Mouse (Mus musculus): ENCODE measurements around the gene Rnpep. TPM values are rescaled to one million over a fixed set of nuclear protein-coding genes. Genes with fewer than 3 reads are reported as not detected.

The Rnpep gene
- polyA plus RNA-seq, 1 experiment from 2014 or later, result 87.9 TPM

DNA sequence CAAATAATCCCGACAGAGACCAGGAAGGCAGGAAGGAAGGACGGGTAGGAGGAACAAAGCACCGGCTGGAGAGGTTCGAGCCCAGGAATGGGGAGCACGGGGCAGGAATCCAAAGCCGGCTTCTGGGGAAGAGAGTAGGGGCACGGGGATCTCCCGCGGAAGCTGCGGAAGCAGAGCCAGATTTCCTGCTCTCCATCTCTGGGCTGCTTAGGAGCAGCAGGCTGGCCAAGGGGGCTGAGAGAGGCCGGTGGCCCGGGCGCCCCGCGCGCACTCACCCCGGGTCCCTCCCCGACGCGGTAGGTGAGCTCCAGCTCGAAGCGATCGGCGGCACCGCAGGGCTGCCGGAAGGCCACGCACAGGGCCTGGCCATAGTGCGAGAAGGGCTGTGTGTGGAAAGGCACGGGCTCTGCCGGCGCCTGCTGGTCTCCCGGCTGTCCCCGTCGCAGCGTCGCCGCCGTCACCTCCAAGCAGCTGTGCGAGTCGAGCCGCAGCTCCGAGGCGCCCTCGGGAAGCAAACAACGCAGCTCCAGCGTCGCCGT is 528 bp downstream of the Rnpep start:
- under 1% methylated on average over 46 of the region's 48 CpGs for WGBS
- no peaks in the 10 kb centered on the region for H3K9me3 ChIP-seq
- peak overlapping the region; percentile 73 for H3K4me3 ChIP-seq
- H3K9ac ChIP-seq, result peak overlapping the region; percentile 89
- peak overlapping the region; percentile 68 for H3K4me2 ChIP-seq
- H3K4me1 ChIP-seq, result peaks cover 19% of the 10 kb centered on the region; the same call in 1 of the 2 replicates
- no peaks in the 10 kb centered on the region for H3K27me3 ChIP-seq
- peak; percentile 62 for ATAC-seq (ENCODE audit: insufficient number of reproducible peaks, insufficient read depth, low FRiP score, low TSS enrichment, low read depth)
- H3K36me3 ChIP-seq, result peaks cover 16% of the 10 kb centered on the region
- peak overlapping the region; percentile 89 for H3K27ac ChIP-seq

DNA sequence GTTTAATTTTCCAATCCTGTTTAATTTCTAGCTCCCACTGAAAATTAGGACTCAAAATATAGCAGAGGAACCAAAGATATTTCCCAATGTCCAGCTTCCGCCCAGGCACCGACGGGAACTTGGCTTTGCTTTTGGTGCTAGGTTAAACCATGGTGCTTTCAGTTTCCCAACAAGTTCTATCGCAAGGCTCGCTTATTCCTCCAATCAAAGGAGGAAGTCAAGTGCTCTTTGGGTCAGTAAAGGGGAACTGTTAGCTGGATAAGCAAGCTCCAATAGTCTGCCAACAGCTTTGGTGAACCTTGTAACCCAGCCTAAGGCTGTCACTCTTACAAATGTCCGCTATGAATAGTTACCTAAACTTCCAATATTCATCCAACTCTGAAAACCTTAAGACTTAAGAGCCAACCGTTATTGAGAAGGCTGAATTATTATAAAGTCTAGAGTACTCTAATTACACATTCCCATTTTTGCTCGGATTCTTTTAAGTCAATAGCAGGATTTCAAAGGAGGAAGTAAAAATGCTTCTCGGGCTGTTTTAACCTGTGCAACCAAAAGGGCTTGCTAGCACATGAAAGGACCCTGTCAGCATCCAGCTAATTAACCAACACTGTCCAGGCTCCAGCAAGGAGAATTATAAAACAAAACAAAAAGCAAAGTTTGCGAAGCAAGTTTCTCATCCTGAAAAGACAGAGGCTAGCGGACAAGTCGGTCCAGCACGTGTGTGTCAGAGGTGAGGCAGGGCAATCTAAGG is 1.2 kb downstream of the Rnpep start:
- Histone ChIP-seq H3K4me2 (peak overlapping the region; percentile 68), H3K36me3 (peaks cover 22% of the 10 kb centered on the region), H3K4me3 (peak overlapping the region; percentile 73), H3K4me1 (peaks cover 19% of the 10 kb centered on the region; the same call in 1 of the 2 replicates), H3K27me3 (no peaks in the 10 kb centered on the region), H3K27ac (peak overlapping the region; percentile 89), H3K9ac (peak overlapping the region; percentile 89), H3K9me3 (no peaks in the 10 kb centered on the region)
- WGBS, result 33% methylated on average over 13 of the region's 13 CpGs
- ATAC-seq (ENCODE audit: insufficient number of reproducible peaks, insufficient read depth, low FRiP score, low TSS enrichment, low read depth), result no peak

DNA sequence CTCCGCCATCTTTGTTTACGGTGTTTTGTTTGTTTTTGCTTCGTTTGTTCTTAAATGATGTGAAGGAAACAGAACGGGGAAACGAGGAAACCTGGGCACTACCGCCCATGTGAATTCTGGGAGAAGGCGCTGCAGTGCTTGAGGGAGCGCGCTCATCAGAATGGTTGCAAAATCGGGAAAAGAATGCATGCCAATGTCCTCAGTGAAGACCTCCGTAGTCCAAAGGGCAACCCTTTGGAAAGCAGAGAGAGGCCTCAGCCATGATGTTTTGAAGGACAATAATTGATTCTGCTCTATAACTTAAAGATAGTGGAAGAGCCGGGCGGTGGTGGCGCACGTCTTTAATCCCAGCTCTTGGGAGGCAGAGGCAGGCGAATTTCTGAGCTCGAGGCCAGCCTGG is 2.0 kb downstream of the Rnpep start:
- H3K9ac ChIP-seq, result no peak overlapping the region
- H3K9me3 ChIP-seq, result no peaks in the 10 kb centered on the region
- H3K4me2 ChIP-seq, result peak overlapping the region; percentile 68; the same call in 1 of the 2 replicates
- WGBS, result 94% methylated on average over 17 of the region's 17 CpGs
- H3K36me3 ChIP-seq, result peaks cover 31% of the 10 kb centered on the region
- H3K4me1 ChIP-seq, result peaks cover 19% of the 10 kb centered on the region; the same call in 1 of the 2 replicates
- no peaks in the 10 kb centered on the region for H3K27me3 ChIP-seq
- H3K27ac ChIP-seq, result no peak overlapping the region
- ATAC-seq (ENCODE audit: insufficient number of reproducible peaks, insufficient read depth, low FRiP score, low TSS enrichment, low read depth), result no peak
- no peak overlapping the region for H3K4me3 ChIP-seq

DNA sequence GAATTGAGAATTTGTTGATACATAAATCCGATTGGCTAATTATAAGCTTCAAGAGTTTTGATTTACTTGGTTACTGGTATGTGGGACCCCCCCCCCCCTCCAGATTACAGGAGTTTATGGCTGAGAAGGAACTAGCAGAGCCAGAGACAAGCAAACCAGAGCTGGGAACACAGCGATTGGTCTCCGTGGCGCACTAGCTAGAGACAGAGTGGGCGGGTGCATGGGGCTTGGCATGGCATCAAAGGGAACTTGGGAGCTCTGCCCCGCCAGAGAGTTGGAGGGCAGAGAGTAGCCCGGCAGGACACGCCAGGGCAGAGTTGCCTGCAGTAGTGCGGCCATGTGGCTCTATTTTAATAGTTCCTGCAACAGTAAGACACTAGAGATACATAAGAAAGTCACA is 3.2 kb downstream of the Rnpep start:
- no peak overlapping the region for H3K27ac ChIP-seq
- peaks cover 19% of the 10 kb centered on the region; the same call in 1 of the 2 replicates for H3K4me1 ChIP-seq
- no peak overlapping the region for H3K4me2 ChIP-seq
- H3K27me3 ChIP-seq, result no peaks in the 10 kb centered on the region
- no peak for ATAC-seq (ENCODE audit: insufficient number of reproducible peaks, insufficient read depth, low FRiP score, low TSS enrichment, low read depth)
- peaks cover 41% of the 10 kb centered on the region for H3K36me3 ChIP-seq
- H3K9ac ChIP-seq, result no peak overlapping the region
- no peak overlapping the region for H3K4me3 ChIP-seq
- no peaks in the 10 kb centered on the region for H3K9me3 ChIP-seq
- WGBS, result 77% methylated on average over 9 of the region's 9 CpGs

DNA sequence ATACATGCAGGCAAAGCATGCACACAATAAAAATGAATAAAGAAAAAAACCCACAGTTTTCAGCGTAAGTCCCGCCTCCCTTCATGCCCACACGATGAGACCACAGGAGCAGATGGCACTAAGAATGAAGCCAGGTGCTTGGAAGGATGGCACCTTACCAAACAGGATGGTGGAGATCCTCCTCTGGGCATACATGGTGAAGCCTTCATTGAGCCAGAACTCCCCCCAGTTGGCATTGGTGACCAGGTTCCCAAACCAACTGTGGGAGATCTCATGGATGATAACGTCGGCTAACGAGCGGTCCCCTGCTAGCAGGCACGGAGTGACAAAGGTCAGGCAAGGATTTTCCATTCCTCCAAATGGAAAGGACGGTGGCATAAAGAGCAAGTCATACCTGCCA is 12.5 kb downstream of the Rnpep start:
- Histone ChIP-seq H3K27me3 (no peaks in the 10 kb centered on the region), H3K9me3 (no peaks in the 10 kb centered on the region), H3K36me3 (peaks cover 78% of the 10 kb centered on the region), H3K4me3 (no peak overlapping the region), H3K4me1 (no peaks in the 10 kb centered on the region), H3K27ac (no peak overlapping the region), H3K4me2 (no peak overlapping the region), H3K9ac (no peak overlapping the region)
- 88% methylated on average over 9 of the region's 9 CpGs for WGBS
- ATAC-seq (ENCODE audit: insufficient number of reproducible peaks, insufficient read depth, low FRiP score, low TSS enrichment, low read depth), result no peak

DNA sequence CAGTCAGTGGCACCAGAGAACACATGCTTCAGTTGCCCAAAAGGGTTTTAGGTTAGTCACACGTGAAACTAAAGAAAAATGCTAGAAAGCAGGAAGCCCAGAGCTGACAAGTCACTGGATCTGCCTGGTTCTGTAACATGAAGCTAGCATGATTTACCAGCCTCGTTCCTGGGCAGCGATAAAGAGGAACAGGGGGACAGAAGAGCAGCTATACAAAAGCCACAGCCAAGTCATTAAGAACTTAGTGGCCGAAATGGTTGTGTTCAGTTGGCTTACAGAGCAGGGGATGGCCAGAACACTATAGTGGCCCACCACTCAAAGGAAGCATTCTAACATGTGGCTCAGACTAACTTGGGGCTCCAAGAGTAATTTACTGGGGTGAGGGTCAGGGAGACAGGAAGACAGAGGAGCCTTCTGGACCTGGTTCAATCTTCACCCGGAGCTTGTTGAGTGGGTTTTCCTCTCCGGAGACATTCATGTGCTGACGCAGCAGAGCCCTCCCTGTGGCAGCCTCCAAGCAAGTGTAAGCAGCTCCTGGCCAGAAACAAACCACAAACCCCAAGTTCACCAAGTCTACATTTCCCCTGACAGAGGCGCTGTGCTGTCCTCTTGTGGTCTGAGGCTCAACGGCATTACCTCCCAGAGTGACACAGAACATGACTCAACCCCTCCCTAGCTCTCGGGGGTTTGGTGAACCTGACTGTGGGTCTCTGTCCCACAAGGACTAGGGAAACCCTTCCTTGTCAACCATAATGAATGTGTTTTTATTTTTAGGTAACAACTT is 16.0 kb downstream of the Rnpep start:
- Histone ChIP-seq H3K36me3 (peaks cover 88% of the 10 kb centered on the region), H3K4me3 (no peak overlapping the region), H3K4me2 (no peak overlapping the region), H3K9me3 (no peaks in the 10 kb centered on the region), H3K27ac (no peak overlapping the region), H3K27me3 (no peaks in the 10 kb centered on the region), H3K4me1 (no peaks in the 10 kb centered on the region), H3K9ac (no peak overlapping the region)
- ATAC-seq (ENCODE audit: insufficient number of reproducible peaks, insufficient read depth, low FRiP score, low TSS enrichment, low read depth), result no peak
- WGBS, result 84% methylated on average over 10 of the region's 10 CpGs

DNA sequence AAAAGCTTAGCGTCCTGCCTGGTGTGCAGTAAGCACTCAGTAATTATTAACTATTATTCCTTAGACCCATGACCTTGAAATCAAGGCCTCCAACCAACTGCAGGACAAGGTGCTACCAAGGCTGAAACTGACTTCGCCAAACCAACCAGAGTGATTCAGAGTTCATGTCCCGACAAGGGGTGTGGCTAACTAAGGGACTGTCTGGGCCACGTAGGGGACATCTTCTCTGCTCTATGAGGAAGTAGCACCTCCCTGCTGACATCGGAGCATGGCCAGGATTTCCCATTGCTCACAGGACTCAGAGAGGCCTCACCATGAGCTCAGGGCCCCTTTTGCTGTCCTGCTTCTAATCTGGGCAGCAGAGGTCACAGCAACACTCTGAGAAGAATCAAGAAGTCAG is 18.1 kb downstream of the Rnpep start:
- 88% methylated on average over 5 of the region's 5 CpGs for WGBS
- Histone ChIP-seq H3K36me3 (peaks cover 85% of the 10 kb centered on the region), H3K27me3 (no peaks in the 10 kb centered on the region), H3K4me2 (no peak overlapping the region), H3K9ac (no peak overlapping the region), H3K4me1 (no peaks in the 10 kb centered on the region), H3K27ac (no peak overlapping the region), H3K9me3 (no peaks in the 10 kb centered on the region), H3K4me3 (no peak overlapping the region)
- no peak for ATAC-seq (ENCODE audit: insufficient number of reproducible peaks, insufficient read depth, low FRiP score, low TSS enrichment, low read depth)

DNA sequence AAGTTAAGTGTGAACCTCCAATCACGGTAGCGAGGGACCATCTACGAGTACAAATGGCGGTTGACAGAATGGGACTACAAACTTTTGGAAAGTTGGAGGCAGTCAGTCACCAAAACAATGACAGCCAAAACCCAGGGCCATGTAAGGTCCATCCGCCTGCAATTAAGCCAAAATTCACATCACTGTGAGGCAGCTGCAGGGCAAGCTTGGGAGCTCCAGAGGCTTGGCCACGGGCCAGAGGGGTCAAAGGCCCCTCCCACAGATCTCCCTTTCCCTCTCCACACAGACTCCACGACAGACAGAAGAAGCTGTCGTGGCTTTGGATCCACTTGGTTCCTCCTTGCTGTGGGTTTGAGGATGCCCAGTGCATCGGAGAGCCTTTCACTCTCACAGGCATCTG is 20.6 kb downstream of the Rnpep start:
- ATAC-seq (ENCODE audit: insufficient number of reproducible peaks, insufficient read depth, low FRiP score, low TSS enrichment, low read depth), result no peak
- Histone ChIP-seq H3K9me3 (no peaks in the 10 kb centered on the region), H3K9ac (no peak overlapping the region), H3K36me3 (peaks cover 70% of the 10 kb centered on the region), H3K4me2 (no peak overlapping the region), H3K27ac (0 out of 2 replicates have a peak overlapping the region, but pooled peaks have one; percentile 7), H3K4me3 (no peak overlapping the region), H3K4me1 (peaks cover 11% of the 10 kb centered on the region), H3K27me3 (no peaks in the 10 kb centered on the region)
- WGBS, result 87% methylated on average over 9 of the region's 9 CpGs

DNA sequence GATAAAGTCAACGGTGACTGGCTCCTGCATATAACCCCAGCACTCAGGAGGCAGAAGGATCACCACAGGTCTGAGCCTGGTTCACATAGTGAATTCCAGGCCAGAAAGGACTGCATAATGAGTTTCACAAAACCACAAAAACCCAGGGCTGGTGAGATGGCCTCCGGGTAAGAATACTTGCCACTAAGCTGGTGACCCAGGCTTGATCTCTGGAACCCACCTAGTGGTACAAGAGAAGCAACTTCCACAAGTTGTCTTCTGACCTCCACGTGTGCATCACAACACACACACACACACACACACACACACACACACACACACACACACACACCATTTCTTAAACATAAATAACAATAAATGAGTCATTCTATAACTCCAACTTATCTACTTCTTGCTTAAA is 21.6 kb downstream of the Rnpep start:
- no peak overlapping the region for H3K4me3 ChIP-seq

DNA sequence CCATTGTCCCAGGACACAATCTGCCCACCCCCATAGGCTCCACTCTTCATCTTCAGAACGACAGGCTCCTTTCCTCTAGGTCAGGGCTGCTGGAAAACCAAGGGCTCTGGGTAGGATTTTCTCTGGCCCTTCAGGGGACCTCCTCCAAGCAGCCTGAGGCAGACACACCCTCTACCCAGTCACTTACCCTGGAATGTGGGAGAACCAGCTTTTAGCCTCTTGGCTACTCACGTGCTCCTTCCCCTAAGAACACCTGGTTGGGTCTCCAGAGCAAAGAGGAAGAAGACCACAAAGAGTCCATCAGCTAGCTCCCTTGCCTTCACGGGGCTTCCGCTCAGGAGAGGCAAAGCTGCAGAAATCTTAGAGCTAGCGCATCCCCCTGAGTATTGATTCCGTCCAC is 23.0 kb downstream of the Rnpep start:
- no peak overlapping the region for H3K9ac ChIP-seq
- H3K27me3 ChIP-seq, result no peaks in the 10 kb centered on the region
- no peak for ATAC-seq (ENCODE audit: insufficient number of reproducible peaks, insufficient read depth, low FRiP score, low TSS enrichment, low read depth)
- H3K9me3 ChIP-seq, result no peaks in the 10 kb centered on the region
- peaks cover 46% of the 10 kb centered on the region for H3K36me3 ChIP-seq
- H3K4me2 ChIP-seq, result no peak overlapping the region
- H3K27ac ChIP-seq, result 0 out of 2 replicates have a peak overlapping the region, but pooled peaks have one; percentile 11
- WGBS, result 60% methylated on average over 6 of the region's 6 CpGs
- H3K4me3 ChIP-seq, result no peak overlapping the region
- H3K4me1 ChIP-seq, result peaks cover 15% of the 10 kb centered on the region

More for the DNA sequence above, 21.6 kb downstream of the Rnpep start:
- Histone ChIP-seq H3K27me3 (no peaks in the 10 kb centered on the region), H3K9me3 (no peaks in the 10 kb centered on the region), H3K4me2 (no peak overlapping the region), H3K4me1 (peaks cover 15% of the 10 kb centered on the region), H3K36me3 (peaks cover 60% of the 10 kb centered on the region), H3K27ac (no peak overlapping the region), H3K9ac (no peak overlapping the region)
- ATAC-seq (ENCODE audit: insufficient number of reproducible peaks, insufficient read depth, low FRiP score, low TSS enrichment, low read depth), result no peak
- WGBS, result 89% methylated on average over 3 of the region's 3 CpGs

DNA sequence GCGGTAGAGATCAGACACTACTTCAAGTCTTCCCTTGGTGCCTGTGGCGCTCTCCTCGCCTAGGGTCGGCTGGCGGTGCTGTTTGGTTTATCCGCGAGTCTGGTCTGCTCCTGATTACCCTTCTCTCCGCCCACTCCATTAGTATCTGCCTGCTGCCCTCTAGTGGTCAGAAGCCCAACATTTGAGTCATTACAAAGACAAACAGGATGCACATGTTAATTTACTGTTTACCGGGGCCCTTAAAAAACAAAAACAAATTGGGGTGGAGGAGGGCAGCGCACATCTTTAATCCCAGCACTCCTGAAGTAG is 24.8 kb downstream of the Rnpep start:
- no peaks in the 10 kb centered on the region for H3K9me3 ChIP-seq
- peak overlapping the region; percentile 83 for H3K27ac ChIP-seq
- ATAC-seq (ENCODE audit: insufficient number of reproducible peaks, insufficient read depth, low FRiP score, low TSS enrichment, low read depth), result no peak; the same call in 1 of the 2 replicates
- peak overlapping the region; percentile 58 for H3K4me2 ChIP-seq
- 1% methylated on average over 10 of the region's 10 CpGs for WGBS
- no peaks in the 10 kb centered on the region for H3K27me3 ChIP-seq
- peaks cover 27% of the 10 kb centered on the region for H3K36me3 ChIP-seq
- peak overlapping the region; percentile 27 for H3K4me3 ChIP-seq
- H3K9ac ChIP-seq, result peak overlapping the region; percentile 41; the same call in 1 of the 2 replicates
- peaks cover 15% of the 10 kb centered on the region for H3K4me1 ChIP-seq

All from embryonic facial prominence, embryonic 13.5 days (tissue).